8 mouse cellular contexts compared by ENCODE assay signal in genomic region chr2:155050108-155050503, GRCm38 (mm10). TPM values are rescaled to one million over a fixed set of nuclear protein-coding genes. Genes with fewer than 3 reads are reported as not detected.
DNase-seq lines count a peak whose midpoint lies in the region; ATAC-seq and TF ChIP-seq lines count a peak whose summit lies in the region.

No protein-coding gene starts in this region.

- WGBS in forebrain, embryonic 12.5 days = 25% methylated on average over 5 of the region's 5 CpGs
- WGBS in intestine, embryonic 15.5 days = 16% methylated on average over 5 of the region's 5 CpGs
- 18% methylated on average over 5 of the region's 5 CpGs for WGBS in midbrain, embryonic 11.5 days

- H3K4me3 ChIP-seq in testis, adult 2 months (ENCODE audit: control insufficient read depth, low read depth, low read length) = peak overlapping the region; percentile 94
- peak overlapping the region; percentile 53 for H3K4me3 ChIP-seq in forebrain, embryonic 12.5 days (replicated peaks)
- H3K4me3 ChIP-seq in intestine, embryonic 15.5 days (replicated peaks) = peak overlapping the region; percentile 47
- H3K4me3 ChIP-seq in midbrain, embryonic 11.5 days (ENCODE audit: low read depth, low read length) = peak overlapping the region; percentile 45

- peaks cover 15% of the 10 kb centered on the region for H3K4me1 ChIP-seq in testis, adult 2 months (ENCODE audit: control insufficient read depth, insufficient read depth, low read length)
- peaks cover 16% of the 10 kb centered on the region for H3K4me1 ChIP-seq in forebrain, embryonic 12.5 days
- H3K4me1 ChIP-seq in intestine, embryonic 15.5 days (replicated peaks) = peaks cover 15% of the 10 kb centered on the region
- H3K4me1 ChIP-seq in midbrain, embryonic 11.5 days (ENCODE audit: control insufficient read depth, insufficient read depth, low read length) = peaks cover 7% of the 10 kb centered on the region; the same call in 1 of the 2 replicates

- peak overlapping the region; percentile 82 for H3K27ac ChIP-seq in testis, adult 2 months (ENCODE audit: control insufficient read depth, insufficient read depth, low read depth, low read length)
- peak overlapping the region; percentile 88 for H3K27ac ChIP-seq in forebrain, embryonic 12.5 days
- peak overlapping the region; percentile 85; the same call in 1 of the 2 replicates for H3K27ac ChIP-seq in intestine, embryonic 15.5 days
- H3K27ac ChIP-seq in midbrain, embryonic 11.5 days (ENCODE audit: low read depth, low read length) = peak overlapping the region; percentile 71

- H3K9ac ChIP-seq in forebrain, embryonic 12.5 days = peak overlapping the region; percentile 75
- peak overlapping the region; percentile 63 for H3K9ac ChIP-seq in intestine, embryonic 15.5 days
- H3K9ac ChIP-seq in midbrain, embryonic 11.5 days (ENCODE audit: low read length) = peak overlapping the region; percentile 84

- ATAC-seq in forebrain, embryonic 12.5 days (ENCODE audit: low FRiP score) = peak; percentile 21; the same call in 1 of the 2 replicates
- ATAC-seq in intestine, embryonic 15.5 days = peak; percentile 20
- ATAC-seq in midbrain, embryonic 11.5 days (ENCODE audit: low FRiP score) = peak; percentile 36

- no peaks in the 10 kb centered on the region for H3K9me3 ChIP-seq in forebrain, embryonic 12.5 days
- no peaks in the 10 kb centered on the region for H3K9me3 ChIP-seq in intestine, embryonic 15.5 days
- H3K9me3 ChIP-seq in midbrain, embryonic 11.5 days (ENCODE audit: control insufficient read depth, low read length) = no peaks in the 10 kb centered on the region

- H3K4me2 ChIP-seq in forebrain, embryonic 12.5 days = peak overlapping the region; percentile 69
- H3K4me2 ChIP-seq in intestine, embryonic 15.5 days (replicated peaks) = peak overlapping the region; percentile 89
- H3K4me2 ChIP-seq in midbrain, embryonic 11.5 days = peak overlapping the region; percentile 70

- no peaks in the 10 kb centered on the region for H3K36me3 ChIP-seq in testis, adult 2 months (ENCODE audit: control insufficient read depth, insufficient read depth, low read length)
- no peaks in the 10 kb centered on the region for H3K36me3 ChIP-seq in forebrain, embryonic 12.5 days (replicated peaks)
- no peaks in the 10 kb centered on the region for H3K36me3 ChIP-seq in intestine, embryonic 15.5 days
- H3K36me3 ChIP-seq in midbrain, embryonic 11.5 days (ENCODE audit: control insufficient read depth, insufficient read depth, low read length) = no peaks in the 10 kb centered on the region

- no peak for DNase-seq in testis, postnatal 10 days (ENCODE audit: low spot score)
- DNase-seq in midbrain, embryonic 11.5 days (ENCODE audit: low spot score, missing footprints) = no peak
- DNase-seq in spleen, postnatal 36 days (ENCODE audit: low spot score in 2 of 2) = no peak
- no peak for DNase-seq in B cell, adult 2 months
- DNase-seq in gastrocnemius, postnatal 25 days = no peak

- no peak for TF ChIP-seq POLR2A in testis, adult 2 months (IDR thresholded peaks at IDR 0.05; ENCODE audit: control insufficient read depth, low read depth, low read length)

- TF ChIP-seq CTCF in testis, adult 2 months (IDR thresholded peaks at IDR 0.05; ENCODE audit: control insufficient read depth, insufficient read depth, insufficient replicate concordance, low read depth, low read length) = no peak

- no peaks in the 10 kb centered on the region for H3K27me3 ChIP-seq in testis, adult 2 months (ENCODE audit: control insufficient read depth, insufficient read depth, low read length)
- H3K27me3 ChIP-seq in forebrain, embryonic 12.5 days = no peaks in the 10 kb centered on the region
- H3K27me3 ChIP-seq in intestine, embryonic 15.5 days (replicated peaks) = no peaks in the 10 kb centered on the region
- no peaks in the 10 kb centered on the region for H3K27me3 ChIP-seq in midbrain, embryonic 11.5 days (ENCODE audit: control insufficient read depth, insufficient read depth, low read length)

RNA-seq across cellular contexts. Expression of gene Ahcy, which starts 24.2 kb away (rescaled TPM):
- 28.3 and 30.3 TPM in 2 replicates for polyA plus RNA-seq in testis, adult 2 months (2012; rRNA removed)
- 61.2 and 62.6 TPM in 2 replicates for polyA plus RNA-seq in forebrain, embryonic 12.5 days (2016; fragmentation: Nextera tagmentation; extraction: Ambion mirVana)
- 110 and 114 TPM in 2 replicates for polyA plus RNA-seq in intestine, embryonic 15.5 days (2015; fragmentation: Nextera tagmentation; extraction: Ambion mirVana)
- polyA plus RNA-seq in midbrain, embryonic 11.5 days (2014; fragmentation: Nextera tagmentation; extraction: Ambion mirVana) = 75.2 and 87.3 TPM in 2 replicates
- 10 to 100 TPM; 15.3 to 16.0 TPM for total RNA-seq in gastrocnemius, postnatal 25 days (2021)

RNA-seq across cellular contexts. Expression of gene Gm14226, which starts 32.0 kb away (rescaled TPM):
- polyA plus RNA-seq in testis, adult 2 months (2012; rRNA removed) = 42.6 and 58.7 TPM in 2 replicates
- polyA plus RNA-seq in forebrain, embryonic 12.5 days (2016; fragmentation: Nextera tagmentation; extraction: Ambion mirVana) = 0.50 and 0.77 TPM in 2 replicates
- polyA plus RNA-seq in intestine, embryonic 15.5 days (2015; fragmentation: Nextera tagmentation; extraction: Ambion mirVana) = 2.3 and 2.7 TPM in 2 replicates
- 0.07 and 0.11 TPM in 2 replicates for polyA plus RNA-seq in midbrain, embryonic 11.5 days (2014; fragmentation: Nextera tagmentation; extraction: Ambion mirVana)
- not detected for total RNA-seq in gastrocnemius, postnatal 25 days (2021)

Comparison
In these comparisons a context has a peak if more than half of its experiments do, and no peak if none do; other contexts are left out.
1. RNA of gene Gm14226, which starts 32.0 kb away (polyA plus RNA-seq): 42.6 to 58.7 TPM in testis, adult 2 months; 2.3 to 2.7 TPM in intestine, embryonic 15.5 days, 0.50 to 0.77 TPM in forebrain, embryonic 12.5 days and 0.07 to 0.11 TPM in midbrain, embryonic 11.5 days; every median in the first group is over 10 times any median in the second.
2. Peak in every context shown above with its lines, with median percentiles within 50 percentile points of each other: H3K27ac ChIP-seq, H3K4me3 ChIP-seq, ATAC-seq, H3K4me2 ChIP-seq and H3K9ac ChIP-seq.